Comparison of ENCODE assay signal across 8 mouse cellular contexts in the genomic region with DNA sequence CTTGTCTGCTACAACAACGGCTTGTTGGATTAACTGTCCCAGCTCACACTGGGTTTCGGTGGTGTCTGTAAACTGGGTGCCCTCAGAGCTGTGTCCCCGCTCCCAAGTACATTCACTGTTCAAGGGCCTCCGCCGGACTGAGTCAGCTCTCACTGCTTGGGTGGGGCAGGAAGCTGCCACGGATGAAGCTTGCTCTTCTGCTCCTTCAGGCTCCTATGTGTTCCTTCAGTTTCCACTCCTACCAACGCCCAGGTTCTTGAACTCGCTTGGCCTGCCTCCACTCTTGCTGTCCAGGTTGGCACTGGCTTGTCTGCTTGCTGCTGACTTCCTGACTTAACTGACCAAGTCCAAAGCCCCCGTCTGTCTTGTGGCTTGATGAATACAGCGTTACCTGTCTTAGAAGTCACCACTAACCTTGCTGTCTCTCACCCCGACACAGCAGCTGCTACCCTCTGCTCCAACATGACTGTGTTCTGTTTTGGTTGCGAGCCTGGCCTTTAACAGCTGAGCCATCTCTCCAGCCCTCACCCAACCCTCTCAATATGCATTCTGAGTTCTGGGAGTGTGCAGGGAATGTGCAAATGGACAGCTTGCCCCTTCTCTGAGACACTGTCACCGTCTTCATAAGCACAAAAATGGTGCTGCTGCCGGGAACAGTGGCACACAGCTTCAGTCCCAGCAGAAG.
DNase-seq lines count a peak whose midpoint lies in the region; TF ChIP-seq lines count a peak whose summit lies in the region.
"Had no signal": no experiment of that assay in that cellular context is flagged by ENCODE, and none has a peak within 500 bp of the region (broad histone marks: within the 10 kb centered on the region; RNA-seq: fewer than 3 reads in every experiment).

No protein-coding gene starts in this region.

- H3K27me3 ChIP-seq in heart, adult 2 months (ENCODE audit: control insufficient read depth, insufficient read depth, low read length) = no peaks in the 10 kb centered on the region

- WGBS in heart, adult 2 months = 60% methylated on average over 14 of the region's 14 CpGs

- peak in 1 of 2 experiments; percentile 33 for DNase-seq in heart, adult 2 months
- DNase-seq in heart, postnatal 4 days = no peak
- peak; percentile 11 for DNase-seq in urinary bladder, postnatal 25 days (ENCODE audit: low spot score)
- DNase-seq in urinary bladder, postnatal 10 days (ENCODE audit: low spot score) = no peak
- peak; percentile 54 for DNase-seq in lung, postnatal 10 days
- DNase-seq in layer of hippocampus, adult 8-10 months (ENCODE audit: low spot score in 2 of 2) = no peak
- no peak for DNase-seq in frontal cortex, postnatal 25 days (ENCODE audit: low spot score in 2 of 2)
- DNase-seq: kidney, adult 9 months had no signal

- peaks cover 2% of the 10 kb centered on the region; the same call in 1 of the 2 replicates for H3K36me3 ChIP-seq in heart, adult 2 months (ENCODE audit: control insufficient read depth, insufficient read depth, low read length)

- peaks cover 26% of the 10 kb centered on the region for H3K4me1 ChIP-seq in heart, adult 2 months (ENCODE audit: control insufficient read depth, insufficient read depth, low read length)

- H3K9ac ChIP-seq in heart, adult 2 months (ENCODE audit: low read depth, low read length) = no peak overlapping the region

- H3K4me3 ChIP-seq in heart, adult 2 months = no peak overlapping the region

- no peak for TF ChIP-seq POLR2A in heart, adult 2 months (IDR thresholded peaks at IDR 0.05; ENCODE audit: insufficient read depth, low read depth, low read length)

- TF ChIP-seq EP300 in heart, adult 2 months (IDR thresholded peaks at IDR 0.05; ENCODE audit: insufficient read depth, low read depth, low read length) = no peak

- TF ChIP-seq CTCF in heart, adult 2 months (IDR thresholded peaks at IDR 0.05) = 0 out of 2 replicates have a peak, but pooled peaks have one; percentile 6

- intact Hi-C loops in heart, adult 2 months (cut with DNase I) = no loop called here

- peak overlapping the region; percentile 54 for H3K27ac ChIP-seq in heart, adult 2 months

- no peaks in the 10 kb centered on the region for H3K79me2 ChIP-seq in heart, adult 2 months (replicated peaks; ENCODE audit: control insufficient read depth, insufficient read depth, low read length)

Comparison
In these comparisons a context has a peak if more than half of its experiments do, and no peak if none do; other contexts are left out.
1. DNase-seq: peak in urinary bladder, postnatal 25 days (single experiment) and lung, postnatal 10 days (single experiment); none in heart, postnatal 4 days (single experiment), urinary bladder, postnatal 10 days (single experiment), layer of hippocampus, adult 8-10 months (0 of 2) and frontal cortex, postnatal 25 days (0 of 2).